Mouse (Mus musculus) CH12.LX (cell line): ENCODE measurements around the gene Rab11fip3.

Experiments
- CTCF ChIP-seq, 2 experiments: IDR thresholded peaks in 1 of 2; conservative IDR thresholded peaks in 1 of 2; 2 replicates each; pipeline ENCODE4 v1.5.1; 2011 to 2012; ENCODE audit warnings: low read depth in 2 of 2, low read length in 2 of 2, improper control_type of control experiment in 1 of 2, inconsistent platforms in 1 of 2, mild to moderate bottlenecking in 1 of 2, moderate library complexity in 1 of 2
- E2F4 ChIP-seq: IDR thresholded peaks from 2 replicates; pipeline ENCODE4 v1.6.1; 2011; ENCODE audit warnings: low read depth, low read length, improper control_type of control experiment; ENCODE audit not compliant: insufficient replicate concordance
- MAFK ChIP-seq: IDR thresholded peaks from 2 replicates; pipeline ENCODE4 v1.6.1; 2011; ENCODE audit warnings: low read length, improper control_type of control experiment; ENCODE audit not compliant: insufficient replicate concordance
- POLR2A ChIP-seq: IDR thresholded peaks from 2 replicates; pipeline ENCODE4 v1.6.1; 2011; ENCODE audit warnings: low read depth, mild to moderate bottlenecking, improper control_type of control experiment, low read length
- USF1 ChIP-seq: IDR thresholded peaks from 2 replicates; pipeline ENCODE4 v1.6.1; 2014; ENCODE audit warnings: low read depth, mild to moderate bottlenecking, inconsistent platforms, low read length, improper control_type of control experiment

DNA sequence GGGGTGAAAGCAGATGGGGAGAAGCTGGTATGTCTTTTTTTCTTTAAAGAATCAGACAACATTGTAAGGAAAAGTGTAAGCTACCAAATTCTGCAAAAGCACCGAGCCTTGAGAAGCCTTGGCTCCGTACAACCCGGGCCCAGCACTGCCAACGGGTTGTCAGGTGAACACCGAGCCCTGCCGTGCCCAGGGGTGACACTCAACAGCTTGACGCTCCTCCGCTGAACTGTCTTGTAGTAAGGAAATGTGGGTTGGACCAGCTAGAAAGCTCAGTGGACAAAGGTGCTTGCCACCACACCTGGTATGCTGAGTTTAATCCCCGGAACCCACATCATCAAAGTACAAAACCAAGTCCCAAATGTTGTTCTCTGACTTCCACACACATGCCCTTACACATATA lies 44.7 kb downstream of the Rab11fip3 start:
- TF ChIP-seq MAFK (no peak), CTCF (conservative IDR thresholded peaks at IDR 0.05 in 1 of 2, IDR thresholded peaks at IDR 0.05 in 1 of 2; ENCODE audit: low read depth in 2 of 2, low read length in 2 of 2) (no peak), POLR2A (no peak), USF1 (no peak), E2F4 (no peak)
